Mouse (Mus musculus): ENCODE results near the gene Crhr1. TPM values are rescaled to one million over a fixed set of nuclear protein-coding genes. Genes with fewer than 3 reads are reported as not detected.
"Not testable (repeated sequence)": the region's sequence is repeated elsewhere in the genome, so short reads cannot be mapped to it uniquely, and the experiment has no call there.

Crhr1 gene
- total and polyA plus RNA-seq, 3 experiments, result not detected

GRCm38 (mm10) chr11:104214128-104214527 is 81.5 kb downstream of the Crhr1 start:
- H3K4me1 ChIP-seq (ENCODE audit: control insufficient read depth in 1 of 2, insufficient read depth in 2 of 2); H3K27ac ChIP-seq (ENCODE audit: insufficient read depth, low read depth); H3K4me2 ChIP-seq (ENCODE audit: insufficient read depth, low read depth, poor library complexity, severe bottlenecking); H3K9me3 ChIP-seq (replicated peaks; ENCODE audit: low read length); H3K9ac ChIP-seq (ENCODE audit: insufficient read depth, low read depth); DNase-seq (ENCODE audit: extremely low read depth); H3K36me3 ChIP-seq (replicated peaks in 1 of 2; ENCODE audit: control insufficient read depth in 1 of 2, insufficient read depth in 1 of 2, low read length in 1 of 2); H3K79me2 ChIP-seq (replicated peaks; ENCODE audit: control insufficient read depth, extremely low read depth, insufficient read depth, poor library complexity, severe bottlenecking); in situ Hi-C loops (cut with MboI; ENCODE audit: low pct_ligation_motif_present, low pct_unique_long_range_greater_than_20kb, low sequenced_read_pairs); dilution Hi-C loops (cut with MboI; ENCODE audit: extremely low pct_ligation_motif_present, extremely low pct_unique_long_range_greater_than_20kb, low sequenced_read_pairs); H3K4me3 ChIP-seq (replicated peaks in 1 of 3; ENCODE audit: low read depth in 2 of 3, low read length in 2 of 3, poor library complexity in 1 of 3): not testable (repeated sequence)
- peak; percentile 20; a peak in 2 of 4 replicates for TF ChIP-seq CTCF (conservative IDR thresholded peaks at IDR 0.05 in 1 of 2, IDR thresholded peaks at IDR 0.05 in 1 of 2; ENCODE audit: low read depth in 2 of 2, low read length in 2 of 2)
- peaks cover 77% of the 10 kb centered on the region for H3K27me3 ChIP-seq (replicated peaks)

GRCm38 (mm10) chr11:104218075-104218474 is 85.4 kb downstream of the Crhr1 start:
- TF ChIP-seq JUND (conservative IDR thresholded peaks at IDR 0.05; ENCODE audit: low read depth, low read length) (no peak), EP300 (IDR thresholded peaks at IDR 0.05; ENCODE audit: low read length) (no peak), SMC3 (IDR thresholded peaks at IDR 0.05; ENCODE audit: low read depth, low read length) (no peak), ZMIZ1 (IDR thresholded peaks at IDR 0.05; ENCODE audit: low read depth, low read length) (no peak)
- peaks cover 3 to 9% of the 10 kb centered on the region in 2 experiments; a peak in 3 of 4 replicates for H3K4me1 ChIP-seq (ENCODE audit: control insufficient read depth in 1 of 2, insufficient read depth in 2 of 2)
- H3K27ac ChIP-seq (ENCODE audit: insufficient read depth, low read depth), result no peak overlapping the region
- H3K4me3 ChIP-seq (replicated peaks in 1 of 3; ENCODE audit: low read depth in 2 of 3, low read length in 2 of 3, poor library complexity in 1 of 3), result no peak overlapping the region
- H3K36me3 ChIP-seq (replicated peaks in 1 of 2; ENCODE audit: control insufficient read depth in 1 of 2, insufficient read depth in 1 of 2, low read length in 1 of 2), result no peaks in the 10 kb centered on the region
- no peak overlapping the region for H3K4me2 ChIP-seq (ENCODE audit: insufficient read depth, low read depth, poor library complexity, severe bottlenecking)
- H3K9me3 ChIP-seq (replicated peaks; ENCODE audit: low read length), result peaks cover 9% of the 10 kb centered on the region
- no peak for DNase-seq (ENCODE audit: extremely low read depth)
- in situ Hi-C loops (cut with MboI; ENCODE audit: low pct_ligation_motif_present, low pct_unique_long_range_greater_than_20kb, low sequenced_read_pairs), result no loop called here
- dilution Hi-C loops (cut with MboI; ENCODE audit: extremely low pct_ligation_motif_present, extremely low pct_unique_long_range_greater_than_20kb, low sequenced_read_pairs), result no loop called here
- H3K9ac ChIP-seq (ENCODE audit: insufficient read depth, low read depth), result no peak overlapping the region
- peaks cover 56% of the 10 kb centered on the region for H3K27me3 ChIP-seq (replicated peaks)
- no peaks in the 10 kb centered on the region for H3K79me2 ChIP-seq (replicated peaks; ENCODE audit: control insufficient read depth, extremely low read depth, insufficient read depth, poor library complexity, severe bottlenecking)

GRCm38 (mm10) chr11:104220291-104220690 is 87.6 kb downstream of the Crhr1 start:
- peaks cover 11% of the 10 kb centered on the region for H3K9me3 ChIP-seq (replicated peaks; ENCODE audit: low read length)
- dilution Hi-C loops (cut with MboI; ENCODE audit: extremely low pct_ligation_motif_present, extremely low pct_unique_long_range_greater_than_20kb, low sequenced_read_pairs), result no loop called here
- in situ Hi-C loops (cut with MboI; ENCODE audit: low pct_ligation_motif_present, low pct_unique_long_range_greater_than_20kb, low sequenced_read_pairs), result no loop called here

More at GRCm38 (mm10) chr11:104220291-104220690, 87.6 kb downstream of the Crhr1 start:
- no peak overlapping the region for H3K4me3 ChIP-seq (replicated peaks in 1 of 3; ENCODE audit: low read depth in 2 of 3, low read length in 2 of 3, poor library complexity in 1 of 3)
- DNase-seq (ENCODE audit: extremely low read depth), result no peak
- H3K79me2 ChIP-seq (replicated peaks; ENCODE audit: control insufficient read depth, extremely low read depth, insufficient read depth, poor library complexity, severe bottlenecking), result no peaks in the 10 kb centered on the region
- H3K4me1 ChIP-seq (ENCODE audit: control insufficient read depth in 1 of 2, insufficient read depth in 2 of 2), result peaks cover 3 to 9% of the 10 kb centered on the region in 2 experiments; a peak in 3 of 4 replicates
- H3K9ac ChIP-seq (ENCODE audit: insufficient read depth, low read depth), result no peak overlapping the region
- no peak overlapping the region for H3K27ac ChIP-seq (ENCODE audit: insufficient read depth, low read depth)
- TF ChIP-seq ETS1 (conservative IDR thresholded peaks at IDR 0.05; ENCODE audit: low read depth, low read length), result no peak
- no peak for TF ChIP-seq GABPA (IDR thresholded peaks at IDR 0.05; ENCODE audit: insufficient replicate concordance, low read depth, low read length)
- no peak for TF ChIP-seq MAFK (IDR thresholded peaks at IDR 0.05; ENCODE audit: insufficient replicate concordance, low read length)
- TF ChIP-seq RAD21 (IDR thresholded peaks at IDR 0.05; ENCODE audit: low read depth, low read length), result no peak
- no peak for TF ChIP-seq ZMIZ1 (IDR thresholded peaks at IDR 0.05; ENCODE audit: low read depth, low read length)
- no peak for TF ChIP-seq ZC3H11A (IDR thresholded peaks at IDR 0.05; ENCODE audit: low read depth, low read length)
- no peak for TF ChIP-seq NELFE (IDR thresholded peaks at IDR 0.05; ENCODE audit: low read depth, low read length)
- TF ChIP-seq UBTF (IDR thresholded peaks at IDR 0.05; ENCODE audit: low read depth, low read length), result no peak
- no peak for TF ChIP-seq KAT2A (IDR thresholded peaks at IDR 0.05; ENCODE audit: insufficient replicate concordance, low read length)
- TF ChIP-seq CHD2 (IDR thresholded peaks at IDR 0.05; ENCODE audit: low read length), result no peak
- TF ChIP-seq JUN (IDR thresholded peaks at IDR 0.05; ENCODE audit: insufficient read depth, low read depth, low read length), result no peak
- TF ChIP-seq USF1 (IDR thresholded peaks at IDR 0.05; ENCODE audit: low read depth, low read length), result no peak
- TF ChIP-seq HCFC1 (IDR thresholded peaks at IDR 0.05; ENCODE audit: low read depth, low read length), result no peak
- no peak for TF ChIP-seq TCF12 (IDR thresholded peaks at IDR 0.05; ENCODE audit: low read depth, low read length)
- TF ChIP-seq NRF1 (IDR thresholded peaks at IDR 0.05; ENCODE audit: low read depth, low read length), result no peak
- no peak for TF ChIP-seq POLR2A (IDR thresholded peaks at IDR 0.05; ENCODE audit: low read depth, low read length)
- no peak for TF ChIP-seq E2F4 (IDR thresholded peaks at IDR 0.05; ENCODE audit: insufficient replicate concordance, low read depth, low read length)
- no peak for TF ChIP-seq MAX (IDR thresholded peaks at IDR 0.05; ENCODE audit: low read length)
- no peak for TF ChIP-seq MXI1 (IDR thresholded peaks at IDR 0.05; ENCODE audit: low read depth, low read length)
- no peak overlapping the region for H3K4me2 ChIP-seq (ENCODE audit: insufficient read depth, low read depth, poor library complexity, severe bottlenecking)
- peaks cover 58% of the 10 kb centered on the region for H3K27me3 ChIP-seq (replicated peaks)
- H3K36me3 ChIP-seq (replicated peaks in 1 of 2; ENCODE audit: control insufficient read depth in 1 of 2, insufficient read depth in 1 of 2, low read length in 1 of 2), result no peaks in the 10 kb centered on the region
